Mouse (Mus musculus): Measurements from ENCODE around the gene Acads. TPM values are rescaled to one million over a fixed set of nuclear protein-coding genes. Genes with fewer than 3 reads are reported as not detected.

The Acads gene
- polyA plus RNA-seq, 1 experiment from 2014 or later: 27.7 TPM

Other genes starting within 250 kb of the Acads start
- 2.5 and 2.7 TPM in 2 replicates for gene Oasl2, start 222.4 kb downstream of the Acads start, polyA plus RNA-seq (2014; fragmentation: Nextera tagmentation; extraction: Ambion mirVana)
- gene Oasl1, start 196.1 kb downstream of the Acads start, polyA plus RNA-seq (2014; fragmentation: Nextera tagmentation; extraction: Ambion mirVana): 0.24 TPM in 2 replicates
- gene 2210016L21Rik, start 177.2 kb downstream of the Acads start, polyA plus RNA-seq (2014; fragmentation: Nextera tagmentation; extraction: Ambion mirVana): 50.7 and 58.4 TPM in 2 replicates
- gene Hnf1a, start 148.3 kb downstream of the Acads start, polyA plus RNA-seq (2014; fragmentation: Nextera tagmentation; extraction: Ambion mirVana): not detected in 2 replicates
- gene Sppl3, start 108.2 kb downstream of the Acads start, polyA plus RNA-seq (2014; fragmentation: Nextera tagmentation; extraction: Ambion mirVana): 23.5 and 43.6 TPM in 2 replicates
- gene Gm10401, start 21.1 kb downstream of the Acads start, polyA plus RNA-seq (2014; fragmentation: Nextera tagmentation; extraction: Ambion mirVana): 24.6 and 26.3 TPM in 2 replicates
- gene Unc119b, start 15.6 kb upstream of the Acads start, polyA plus RNA-seq (2014; fragmentation: Nextera tagmentation; extraction: Ambion mirVana): 49.6 and 53.0 TPM in 2 replicates
- gene Mlec, start 38.8 kb upstream of the Acads start, polyA plus RNA-seq (2014; fragmentation: Nextera tagmentation; extraction: Ambion mirVana): 36.6 and 37.5 TPM in 2 replicates
- 2.4 and 2.7 TPM in 2 replicates for gene Cabp1, start 75.0 kb upstream of the Acads start, polyA plus RNA-seq (2014; fragmentation: Nextera tagmentation; extraction: Ambion mirVana)
- 101 and 108 TPM in 2 replicates for gene Pop5, start 116.5 kb upstream of the Acads start, polyA plus RNA-seq (2014; fragmentation: Nextera tagmentation; extraction: Ambion mirVana)
- gene Rnf10, start 153.6 kb upstream of the Acads start, polyA plus RNA-seq (2014; fragmentation: Nextera tagmentation; extraction: Ambion mirVana): 75.0 and 80.1 TPM in 2 replicates
- gene Coq5, start 160.3 kb upstream of the Acads start, polyA plus RNA-seq (2014; fragmentation: Nextera tagmentation; extraction: Ambion mirVana): 51.7 and 52.2 TPM in 2 replicates
- gene Dynll1, start 181.7 kb upstream of the Acads start, polyA plus RNA-seq (2014; fragmentation: Nextera tagmentation; extraction: Ambion mirVana): 1,836 and 1,851 TPM in 2 replicates
- 376 and 390 TPM in 2 replicates for gene Srsf9, start 207.8 kb upstream of the Acads start, polyA plus RNA-seq (2014; fragmentation: Nextera tagmentation; extraction: Ambion mirVana)
- gene Gatc, start 221.8 kb upstream of the Acads start, polyA plus RNA-seq (2014; fragmentation: Nextera tagmentation; extraction: Ambion mirVana): 37.0 and 38.8 TPM in 2 replicates
- gene Triap1, start 221.9 kb upstream of the Acads start, polyA plus RNA-seq (2014; fragmentation: Nextera tagmentation; extraction: Ambion mirVana): 66.7 and 68.9 TPM in 2 replicates
- 569 and 629 TPM in 2 replicates for gene Cox6a1, start 229.6 kb upstream of the Acads start, polyA plus RNA-seq (2014; fragmentation: Nextera tagmentation; extraction: Ambion mirVana)